Mouse (Mus musculus) brain, adult 10 weeks (tissue): ENCODE measurements around the gene Gm4175. TPM values are rescaled to one million over a fixed set of nuclear protein-coding genes. Genes with fewer than 3 reads are reported as not detected.

Experiments
- polyA plus RNA-seq: library from polyadenylated mRNA; stranded (reverse); fragments of 350-450 nt; fragmentation: Illumina TruSeq; extraction: RNeasy Lipid Tissue Mini Kit (QIAGEN cat#74804); gene quantifications from one replicate; pipeline ENCODE4 v1.2.3, GENCODE M21; 2015; ENCODE audit warnings: low read depth, low replicate concordance

The Gm4175 gene
- polyA plus RNA-seq: not detected

DNA sequence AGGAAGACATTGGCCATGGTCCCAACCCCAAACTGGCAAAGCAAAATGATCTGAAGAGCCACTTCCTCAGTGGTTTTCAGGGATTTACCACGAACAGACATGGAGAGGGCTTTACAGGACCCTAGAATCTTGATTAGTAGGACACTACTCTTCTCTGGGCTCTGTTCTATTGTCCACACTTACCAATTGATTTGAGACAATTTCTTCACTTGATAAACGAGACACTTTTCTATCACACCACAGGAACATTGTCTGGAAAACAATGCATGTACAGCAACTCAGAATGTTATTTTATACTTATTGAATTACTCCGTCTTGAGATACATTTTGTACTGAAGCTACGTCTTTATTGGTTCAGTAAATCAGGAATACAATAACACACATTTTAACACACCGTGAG is at the start of gene Gm4175:
Gene Gm4175 (minus strand): TSS at position 101 of the 400 bp plus-strand sequence.

DNA sequence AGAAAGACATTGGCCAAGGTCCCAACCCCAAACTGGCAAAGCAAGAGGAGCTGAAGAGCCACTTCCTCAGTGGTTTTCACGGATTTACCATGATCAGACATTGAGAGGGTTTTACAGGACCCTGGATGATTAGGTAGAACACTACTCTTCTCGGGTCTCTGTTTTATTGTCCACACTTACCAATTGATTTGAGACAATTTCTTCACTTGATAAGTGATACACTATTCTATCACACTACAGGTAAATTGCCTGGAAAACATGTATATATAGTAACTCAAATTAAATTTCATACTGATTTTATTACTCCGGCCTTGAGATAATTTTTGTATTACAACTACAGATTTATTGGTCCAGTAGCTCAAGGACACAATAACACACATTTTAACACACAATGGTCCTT is 35.4 kb upstream of the Gm4175 start, which contains the start of gene Gm4177:
Gene Gm4177 (minus strand): TSS at position 101 of the 400 bp plus-strand sequence.

Other genes with a start within 250 kb of the Gm4175 start
- gene Vmn1r130, start 249.7 kb downstream of the Gm4175 start, polyA plus RNA-seq: not detected
- not detected for gene Vmn1r131, start 215.4 kb downstream of the Gm4175 start, polyA plus RNA-seq
- not detected for gene Vmn1r132, start 147.4 kb downstream of the Gm4175 start, polyA plus RNA-seq
- gene Gm4177, start 35.3 kb upstream of the Gm4175 start, polyA plus RNA-seq: not detected
- gene Vmn1r135, start 70.9 kb upstream of the Gm4175 start, polyA plus RNA-seq: not detected
- gene Gm5725, start 82.8 kb upstream of the Gm4175 start, polyA plus RNA-seq: not detected
- not detected for gene Gm5891, start 159.8 kb upstream of the Gm4175 start, polyA plus RNA-seq
- not detected for gene Vmn1r137, start 233.1 kb upstream of the Gm4175 start, polyA plus RNA-seq